Mouse (Mus musculus) midbrain, embryonic 11.5 days (tissue): ENCODE results near the gene Zfp784. TPM values are rescaled to one million over a fixed set of nuclear protein-coding genes. Genes with fewer than 3 reads are reported as not detected.

Source experiments
- ATAC-seq: fragments of 200-750 bp; cut with Nextera tagmentation; 2 replicates; pipeline ENCODE4 v1.8.0; 2017; ENCODE audit warnings: moderate TSS enrichment, moderate library complexity; ENCODE audit not compliant: low FRiP score
- DNase-seq: peaks from one replicate; pipeline ENCODE4 v3.0.0; 2015; ENCODE audit warnings: low spot score; ENCODE audit errors: missing footprints
- H3K27ac ChIP-seq: fragments of 300-500 bp; sonication (generic); 2 replicates; pipeline ENCODE4 v1.5.1; 2014; ENCODE audit warnings: low read depth, low read length
- H3K27me3 ChIP-seq: fragments of 300-500 bp; sonication (generic); 2 replicates; pipeline ENCODE4 v1.6.1; 2014; ENCODE audit warnings: mild to moderate bottlenecking, low read length, moderate library complexity, mixed read lengths; ENCODE audit not compliant: control insufficient read depth, insufficient read depth
- H3K36me3 ChIP-seq: fragments of 300-500 bp; sonication (generic); 2 replicates; pipeline ENCODE4 v1.6.1; 2014; ENCODE audit warnings: mild to moderate bottlenecking, low read length, moderate library complexity, mixed read lengths; ENCODE audit not compliant: control insufficient read depth, insufficient read depth
- H3K4me1 ChIP-seq: fragments of 300-500 bp; sonication (generic); 2 replicates; pipeline ENCODE4 v1.6.1; 2014; ENCODE audit warnings: low read length; ENCODE audit not compliant: control insufficient read depth, insufficient read depth
- H3K4me2 ChIP-seq: fragments of 300-500 bp; sonication (generic); 2 replicates; pipeline ENCODE4 v1.6.1; 2014; ENCODE audit warnings: mild to moderate bottlenecking, moderate library complexity
- H3K4me3 ChIP-seq: fragments of 300-500 bp; sonication (generic); 2 replicates; pipeline ENCODE4 v1.5.1; 2014; ENCODE audit warnings: low read depth, low read length
- H3K9ac ChIP-seq: fragments of 300-500 bp; sonication (generic); 2 replicates; pipeline ENCODE4 v1.6.1; 2014; ENCODE audit warnings: low read length
- H3K9me3 ChIP-seq: fragments of 300-500 bp; sonication (generic); 2 replicates; pipeline ENCODE4 v1.6.1; 2016; ENCODE audit warnings: low read length; ENCODE audit not compliant: control insufficient read depth
- WGBS: fragments of 180-500 bp; shearing (Covaris S2); extraction: QIAGEN DNeasy Blood & Tissue Kit; methylation state at CpG from one replicate; pipeline ENCODE4 v1.1.7; 2014; 5-methylcytosine and 5-hydroxymethylcytosine counted together
- polyA plus RNA-seq: library from polyadenylated mRNA; unstranded; fragments of >200 nt; fragmentation: Nextera tagmentation; extraction: Ambion mirVana; gene quantifications from 2 replicates; pipeline ENCODE4 v1.2.1, GENCODE M21; 2014

The Zfp784 gene
- polyA plus RNA-seq, result 3.3 and 3.6 TPM in 2 replicates

- Histone ChIP-seq H3K27me3 (no peaks in the 10 kb centered on the region), H3K4me3 (peak within 1 kb of the TSS; percentile 56), H3K36me3 (peaks cover 21% of the 10 kb centered on the region), H3K27ac (peak within 1 kb of the TSS; percentile 92), H3K4me1 (peaks cover 8% of the 10 kb centered on the region), H3K9me3 (no peaks in the 10 kb centered on the region), H3K4me2 (peak within 1 kb of the TSS; percentile 39), H3K9ac (peak within 1 kb of the TSS; percentile 72)
- DNase-seq (peak; percentile 98), ATAC-seq (peak; percentile 97)
- under 1% methylated on average over 48 of the region's 48 CpGs for WGBS
Measured at GRCm38 (mm10) chr7:5038109-5038732, at the start of gene Zfp784. TSS of gene Zfp784 (minus strand) at chr7:5038446.

- no peaks in the 10 kb centered on the region for H3K9me3 ChIP-seq
- no peaks in the 10 kb centered on the region for H3K27me3 ChIP-seq
- no peak overlapping the region for H3K27ac ChIP-seq
- H3K9ac ChIP-seq, result no peak overlapping the region
- no peak for ATAC-seq
- no peak overlapping the region for H3K4me2 ChIP-seq
- 92% methylated on average over 4 of the region's 4 CpGs for WGBS
- no peaks in the 10 kb centered on the region for H3K4me1 ChIP-seq
- peaks cover 19% of the 10 kb centered on the region for H3K36me3 ChIP-seq
- DNase-seq, result no peak
- no peak overlapping the region for H3K4me3 ChIP-seq
Measured at GRCm38 (mm10) chr7:5087886-5088285, 49.6 kb upstream of the Zfp784 start.

GRCm38 (mm10) chr7:5086921-5087440 lies 48.7 kb upstream of the Zfp784 start:
- WGBS, result 80% methylated on average over 5 of the region's 5 CpGs
- peaks cover 13% of the 10 kb centered on the region for H3K36me3 ChIP-seq

GRCm38 (mm10) chr7:5085512-5085911 lies 47.3 kb upstream of the Zfp784 start:
- no peak for ATAC-seq
- peaks cover 13% of the 10 kb centered on the region for H3K36me3 ChIP-seq
- DNase-seq, result no peak
- no peaks in the 10 kb centered on the region for H3K9me3 ChIP-seq
- no peak overlapping the region for H3K27ac ChIP-seq
- H3K4me3 ChIP-seq, result no peak overlapping the region
- WGBS, result 100% methylated on average over 1 of the region's 1 CpGs
- no peak overlapping the region for H3K9ac ChIP-seq
- H3K4me1 ChIP-seq, result peaks cover 12% of the 10 kb centered on the region
- H3K27me3 ChIP-seq, result no peaks in the 10 kb centered on the region
- no peak overlapping the region for H3K4me2 ChIP-seq

More at GRCm38 (mm10) chr7:5086921-5087440, 48.7 kb upstream of the Zfp784 start:
- Histone ChIP-seq H3K27ac (no peak overlapping the region), H3K4me2 (no peak overlapping the region), H3K9ac (no peak overlapping the region), H3K4me1 (peaks cover under 1% of the 10 kb centered on the region), H3K4me3 (no peak overlapping the region), H3K9me3 (no peaks in the 10 kb centered on the region), H3K27me3 (no peaks in the 10 kb centered on the region)
- no peak for ATAC-seq
- no peak for DNase-seq

- H3K27me3 ChIP-seq, result no peaks in the 10 kb centered on the region
- 92% methylated on average over 18 of the region's 18 CpGs for WGBS
- ATAC-seq, result no peak
- DNase-seq, result no peak
- H3K4me2 ChIP-seq, result no peak overlapping the region
- no peak overlapping the region for H3K9ac ChIP-seq
- H3K36me3 ChIP-seq, result peaks cover 15% of the 10 kb centered on the region
- no peak overlapping the region for H3K4me3 ChIP-seq
- no peak overlapping the region for H3K27ac ChIP-seq
- H3K4me1 ChIP-seq, result peaks cover 12% of the 10 kb centered on the region
- H3K9me3 ChIP-seq, result no peaks in the 10 kb centered on the region
Measured at GRCm38 (mm10) chr7:5083325-5084105, 45.3 kb upstream of the Zfp784 start.

GRCm38 (mm10) chr7:5081939-5082338 lies 43.7 kb upstream of the Zfp784 start:
- Histone ChIP-seq H3K36me3 (peaks cover 19% of the 10 kb centered on the region), H3K9me3 (no peaks in the 10 kb centered on the region), H3K4me3 (no peak overlapping the region), H3K9ac (no peak overlapping the region), H3K27ac (no peak overlapping the region), H3K4me1 (peaks cover 12% of the 10 kb centered on the region), H3K4me2 (no peak overlapping the region; the same call in 1 of the 2 replicates), H3K27me3 (no peaks in the 10 kb centered on the region)
- DNase-seq, result no peak
- ATAC-seq, result no peak
- 96% methylated on average over 2 of the region's 2 CpGs for WGBS

GRCm38 (mm10) chr7:5081241-5081640 lies 43.0 kb upstream of the Zfp784 start:
- H3K9ac ChIP-seq, result peak overlapping the region; percentile 96
- peaks cover 12% of the 10 kb centered on the region for H3K4me1 ChIP-seq
- WGBS, result 81% methylated on average over 6 of the region's 6 CpGs
- ATAC-seq (no peak), DNase-seq (no peak)
- no peaks in the 10 kb centered on the region for H3K27me3 ChIP-seq
- H3K36me3 ChIP-seq, result peaks cover 19% of the 10 kb centered on the region
- H3K9me3 ChIP-seq, result no peaks in the 10 kb centered on the region
- H3K27ac ChIP-seq, result no peak overlapping the region
- H3K4me3 ChIP-seq, result peak overlapping the region; percentile 98
- H3K4me2 ChIP-seq, result peak overlapping the region; percentile 60

GRCm38 (mm10) chr7:5080815-5081214 lies 42.6 kb upstream of the Zfp784 start:
- Histone ChIP-seq H3K4me1 (peaks cover 12% of the 10 kb centered on the region), H3K36me3 (peaks cover 21% of the 10 kb centered on the region), H3K27ac (peak overlapping the region; percentile 71; the same call in 1 of the 2 replicates), H3K4me3 (peak overlapping the region; percentile 98), H3K4me2 (peak overlapping the region; percentile 60), H3K27me3 (no peaks in the 10 kb centered on the region), H3K9me3 (no peaks in the 10 kb centered on the region), H3K9ac (peak overlapping the region; percentile 96)
- WGBS, result 21% methylated on average over 6 of the region's 6 CpGs
- no peak for ATAC-seq
- DNase-seq, result no peak
